Mouse (Mus musculus) embryonic facial prominence, embryonic 12.5 days (tissue): ENCODE data around the gene Tssk1. TPM values are rescaled to one million over a fixed set of nuclear protein-coding genes. Genes with fewer than 3 reads are reported as not detected.

Experiments used
- ATAC-seq: fragments of 200-750 bp; cut with Nextera tagmentation; 2 replicates; pipeline ENCODE4 v1.8.0; 2017; ENCODE audit not compliant: insufficient number of reproducible peaks, insufficient read depth, low FRiP score, low TSS enrichment
- H3K27ac ChIP-seq: fragments of 300-500 bp; sonication (generic); 2 replicates; pipeline ENCODE4 v1.5.1; 2016; ENCODE audit warnings: mild to moderate bottlenecking
- H3K27me3 ChIP-seq: fragments of 300-500 bp; sonication (generic); 2 replicates; pipeline ENCODE4 v1.6.1; 2016; ENCODE audit warnings: mild to moderate bottlenecking, moderate library complexity
- H3K36me3 ChIP-seq: fragments of 300-500 bp; sonication (generic); 2 replicates; pipeline ENCODE4 v1.6.1; 2016; ENCODE audit warnings: mild to moderate bottlenecking
- H3K4me1 ChIP-seq: fragments of 300-500 bp; sonication (generic); 2 replicates; pipeline ENCODE4 v1.6.1; 2016
- H3K4me2 ChIP-seq: fragments of 300-500 bp; sonication (generic); replicated peaks from 2 replicates; pipeline ENCODE4 v1.6.1; 2016; ENCODE audit warnings: mild to moderate bottlenecking, moderate library complexity
- H3K4me3 ChIP-seq: fragments of 300-500 bp; sonication (generic); 2 replicates; pipeline ENCODE4 v1.5.1; 2016; ENCODE audit warnings: mild to moderate bottlenecking
- H3K9ac ChIP-seq: fragments of 300-500 bp; sonication (generic); 2 replicates; pipeline ENCODE4 v1.6.1; 2016; ENCODE audit warnings: mild to moderate bottlenecking, moderate library complexity
- H3K9me3 ChIP-seq: fragments of 300-500 bp; sonication (generic); 2 replicates; pipeline ENCODE4 v1.6.1; 2016; ENCODE audit warnings: mild to moderate bottlenecking, moderate library complexity
- WGBS: fragments of 180-500 bp; shearing (Covaris S2); methylation state at CpG from one replicate; pipeline ENCODE4 v1.1.7; 2016; 5-methylcytosine and 5-hydroxymethylcytosine counted together
- polyA plus RNA-seq: library from polyadenylated mRNA; unstranded; fragments of >200 nt; fragmentation: Nextera tagmentation; extraction: Ambion mirVana; gene quantifications from 2 replicates; pipeline ENCODE4 v1.2.1, GENCODE M21; 2016

The Tssk1 gene
- polyA plus RNA-seq, result 0.06 TPM in 1 of 2 replicates, not detected in the other

DNA sequence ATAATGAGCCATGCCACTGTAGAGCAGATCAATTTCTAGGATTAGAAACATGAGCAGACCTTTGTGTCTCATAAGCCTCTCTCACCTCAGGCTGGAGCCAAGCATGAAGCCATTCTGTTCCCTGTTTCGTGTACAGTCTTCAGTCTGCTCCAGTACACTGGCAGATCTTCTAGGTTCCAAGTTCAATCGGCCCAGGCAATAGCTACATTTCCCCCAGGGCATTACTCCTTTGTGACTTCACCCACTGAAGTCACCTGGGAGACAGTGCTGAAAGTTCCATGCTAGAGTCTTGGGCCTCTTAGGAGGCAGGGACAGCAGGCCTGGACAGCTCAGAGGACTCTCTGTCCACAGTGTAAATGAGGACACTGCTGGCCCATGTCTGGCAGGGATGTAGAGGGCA, at the start of gene Tssk1:
Gene Tssk1, plus strand, starts transcription at position 301 of the 400 bp plus-strand sequence.
- Histone ChIP-seq H3K4me2 (no peak within 1 kb of the TSS), H3K9me3 (no peaks in the 10 kb centered on the region), H3K27me3 (no peaks in the 10 kb centered on the region), H3K36me3 (peaks cover 8% of the 10 kb centered on the region), H3K4me1 (peaks cover 19% of the 10 kb centered on the region), H3K4me3 (no peak within 1 kb of the TSS), H3K9ac (no peak within 1 kb of the TSS), H3K27ac (no peak within 1 kb of the TSS)
- ATAC-seq, result no peak
- WGBS, result 73% methylated on average over 2 of the region's 2 CpGs

DNA sequence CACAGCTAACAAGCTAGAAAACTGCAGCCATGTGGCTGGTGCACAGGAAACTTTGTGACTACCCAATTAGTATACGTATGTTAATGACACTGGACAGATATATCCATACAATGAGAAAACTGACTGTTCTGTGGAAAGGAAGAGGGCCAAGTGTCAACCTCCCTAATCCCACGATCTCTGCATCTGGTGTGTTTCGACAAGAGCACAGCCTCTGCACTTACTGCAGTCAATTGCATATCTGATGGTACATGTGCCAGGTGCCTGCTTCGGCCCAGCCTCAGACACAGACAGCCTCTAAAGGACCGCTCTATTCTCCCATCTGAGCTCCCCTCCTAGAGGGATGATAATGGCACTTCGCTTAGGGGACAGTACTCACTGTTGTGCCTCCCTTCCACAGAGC, 45.6 kb upstream of the Tssk1 start:
- H3K9me3 ChIP-seq, result no peaks in the 10 kb centered on the region
- H3K36me3 ChIP-seq, result peaks cover 90% of the 10 kb centered on the region
- no peak overlapping the region for H3K27ac ChIP-seq
- H3K4me2 ChIP-seq, result no peak overlapping the region
- 98% methylated on average over 6 of the region's 6 CpGs for WGBS
- H3K27me3 ChIP-seq, result no peaks in the 10 kb centered on the region
- no peak for ATAC-seq
- no peak overlapping the region for H3K4me3 ChIP-seq
- no peak overlapping the region for H3K9ac ChIP-seq
- no peaks in the 10 kb centered on the region for H3K4me1 ChIP-seq

- WGBS, result 15% methylated on average over 1 of the region's 1 CpGs
- Histone ChIP-seq H3K9ac (no peak overlapping the region), H3K9me3 (no peaks in the 10 kb centered on the region), H3K36me3 (peaks cover 88% of the 10 kb centered on the region), H3K27me3 (no peaks in the 10 kb centered on the region), H3K4me3 (no peak overlapping the region), H3K4me2 (no peak overlapping the region), H3K27ac (no peak overlapping the region), H3K4me1 (no peaks in the 10 kb centered on the region)
- ATAC-seq, result no peak
These were observed 45.1 kb upstream of the Tssk1 start for GRCm38 (mm10) chr16:17848928-17849327.

- Histone ChIP-seq H3K27ac (no peak overlapping the region), H3K9me3 (no peaks in the 10 kb centered on the region), H3K4me1 (no peaks in the 10 kb centered on the region), H3K4me3 (no peak overlapping the region), H3K9ac (no peak overlapping the region), H3K36me3 (peaks cover 88% of the 10 kb centered on the region), H3K27me3 (no peaks in the 10 kb centered on the region), H3K4me2 (no peak overlapping the region)
- 83% methylated on average over 6 of the region's 6 CpGs for WGBS
- no peak for ATAC-seq
These were observed 44.5 kb upstream of the Tssk1 start for GRCm38 (mm10) chr16:17849486-17849885.

DNA sequence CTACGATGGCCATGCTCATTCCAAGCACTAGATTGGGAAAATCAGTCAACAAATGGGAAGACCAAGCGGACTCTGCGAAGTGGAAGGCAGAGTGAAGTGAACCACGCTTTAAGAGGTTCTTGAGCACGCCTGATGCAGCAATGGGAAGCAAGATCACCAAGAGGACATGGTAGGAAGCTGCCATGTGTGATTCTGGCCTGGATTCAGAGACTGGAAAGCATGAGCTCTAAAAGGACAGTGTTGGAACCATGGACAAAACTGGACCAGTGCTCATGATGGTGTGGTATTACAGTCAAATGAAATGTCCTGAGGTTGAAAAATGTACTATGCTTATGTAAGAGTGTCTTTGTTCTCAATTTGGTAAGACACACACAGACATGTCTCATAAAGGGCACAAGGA, 42.7 kb upstream of the Tssk1 start:
- H3K36me3 ChIP-seq, result peaks cover 84% of the 10 kb centered on the region
- no peak for ATAC-seq

GRCm38 (mm10) chr16:17851860-17852259, 42.2 kb upstream of the Tssk1 start:
- ATAC-seq, result no peak
- no peak overlapping the region for H3K4me3 ChIP-seq
- no peak overlapping the region for H3K4me2 ChIP-seq
- H3K27ac ChIP-seq, result no peak overlapping the region
- H3K4me1 ChIP-seq, result no peaks in the 10 kb centered on the region
- no peaks in the 10 kb centered on the region for H3K9me3 ChIP-seq
- H3K27me3 ChIP-seq, result no peaks in the 10 kb centered on the region
- H3K9ac ChIP-seq, result no peak overlapping the region
- 92% methylated on average over 1 of the region's 1 CpGs for WGBS
- H3K36me3 ChIP-seq, result peaks cover 84% of the 10 kb centered on the region

More for the DNA sequence above, 42.7 kb upstream of the Tssk1 start:
- H3K4me1 ChIP-seq, result no peaks in the 10 kb centered on the region
- H3K27ac ChIP-seq, result no peak overlapping the region
- no peak overlapping the region for H3K4me2 ChIP-seq
- H3K4me3 ChIP-seq, result no peak overlapping the region
- no peaks in the 10 kb centered on the region for H3K27me3 ChIP-seq
- WGBS, result 93% methylated on average over 5 of the region's 5 CpGs
- H3K9me3 ChIP-seq, result no peaks in the 10 kb centered on the region
- no peak overlapping the region for H3K9ac ChIP-seq

GRCm38 (mm10) chr16:17853263-17853662, 40.8 kb upstream of the Tssk1 start:
- peaks cover 85% of the 10 kb centered on the region for H3K36me3 ChIP-seq

DNA sequence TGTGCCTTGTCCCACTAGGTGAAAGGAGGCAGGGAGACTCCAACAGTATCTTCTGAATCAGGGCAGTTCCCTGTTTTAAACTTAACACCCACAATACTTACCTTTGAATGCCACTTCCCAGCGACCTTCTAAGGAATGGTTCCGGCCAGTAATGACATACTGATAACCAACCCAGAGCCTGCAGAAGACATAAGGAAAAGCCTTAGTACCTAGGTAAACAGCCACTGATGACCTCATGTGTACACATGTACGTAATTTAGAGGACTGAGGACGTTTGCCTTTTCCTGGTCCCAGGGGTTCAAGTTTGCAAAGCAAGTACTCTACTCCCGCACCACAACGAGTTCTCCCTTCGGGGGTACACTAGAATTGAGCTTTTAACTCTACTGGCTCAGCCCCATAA, 36.9 kb upstream of the Tssk1 start:
- Histone ChIP-seq H3K36me3 (peaks cover 70% of the 10 kb centered on the region), H3K9me3 (no peaks in the 10 kb centered on the region), H3K4me1 (no peaks in the 10 kb centered on the region; the same call in 1 of the 2 replicates), H3K4me3 (no peak overlapping the region), H3K27me3 (no peaks in the 10 kb centered on the region), H3K4me2 (no peak overlapping the region), H3K9ac (no peak overlapping the region), H3K27ac (no peak overlapping the region)
- no peak for ATAC-seq
- WGBS, result 89% methylated on average over 7 of the region's 7 CpGs

More at GRCm38 (mm10) chr16:17853263-17853662, 40.8 kb upstream of the Tssk1 start:
- ATAC-seq, result no peak
- no peak overlapping the region for H3K9ac ChIP-seq
- no peak overlapping the region for H3K4me3 ChIP-seq
- no peak overlapping the region for H3K27ac ChIP-seq
- no peaks in the 10 kb centered on the region for H3K4me1 ChIP-seq
- no peak overlapping the region for H3K4me2 ChIP-seq
- 88% methylated on average over 2 of the region's 2 CpGs for WGBS
- H3K9me3 ChIP-seq, result no peaks in the 10 kb centered on the region
- H3K27me3 ChIP-seq, result no peaks in the 10 kb centered on the region

DNA sequence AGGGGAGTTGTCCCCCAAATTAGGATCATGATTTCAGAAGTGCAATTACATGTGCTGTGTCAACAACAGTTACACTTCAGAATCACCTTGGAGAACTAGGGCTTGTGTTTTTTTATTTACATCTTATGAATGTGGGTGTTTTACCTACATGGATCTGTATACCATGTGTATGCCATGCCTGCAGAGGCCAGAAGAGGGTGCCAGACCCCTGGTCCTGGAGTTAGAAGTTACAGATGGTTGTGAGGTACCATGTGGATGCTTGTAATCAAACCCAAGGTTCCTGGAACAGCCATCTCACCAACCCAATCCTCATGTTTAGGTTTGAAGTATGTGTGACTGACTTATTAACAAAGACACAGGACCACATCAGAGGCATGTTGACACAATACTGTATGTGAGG, 35.4 kb upstream of the Tssk1 start:
- no peaks in the 10 kb centered on the region; the same call in 1 of the 2 replicates for H3K4me1 ChIP-seq
- no peak overlapping the region for H3K4me2 ChIP-seq
- ATAC-seq, result no peak
- H3K36me3 ChIP-seq, result peaks cover 60% of the 10 kb centered on the region
- H3K27ac ChIP-seq, result no peak overlapping the region
- H3K4me3 ChIP-seq, result no peak overlapping the region
- no peak overlapping the region for H3K9ac ChIP-seq
- no peaks in the 10 kb centered on the region for H3K9me3 ChIP-seq
- H3K27me3 ChIP-seq, result no peaks in the 10 kb centered on the region

DNA sequence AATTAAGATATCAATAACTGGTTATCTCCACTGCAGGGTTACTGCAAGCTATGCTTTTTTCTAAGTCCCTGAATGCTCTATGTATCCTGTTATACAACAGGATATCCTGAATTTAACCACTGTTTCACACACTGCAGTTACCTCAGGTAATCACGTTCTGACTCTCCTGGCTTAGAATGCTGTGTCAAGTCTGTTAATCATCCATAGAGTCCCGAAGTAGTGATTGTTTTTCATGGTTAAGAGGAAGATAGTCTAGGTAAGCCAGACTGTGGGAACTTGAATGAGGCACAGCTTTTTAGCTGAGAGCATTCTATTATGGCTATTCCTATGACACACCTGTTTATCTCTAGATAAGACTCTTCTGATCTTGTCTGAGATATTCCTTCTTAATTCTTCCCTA, 28.7 kb upstream of the Tssk1 start:
- no peaks in the 10 kb centered on the region; the same call in 1 of the 2 replicates for H3K4me1 ChIP-seq
- H3K4me2 ChIP-seq, result no peak overlapping the region
- H3K27ac ChIP-seq, result no peak overlapping the region
- no peaks in the 10 kb centered on the region for H3K27me3 ChIP-seq
- no peak overlapping the region for H3K9ac ChIP-seq
- H3K4me3 ChIP-seq, result no peak overlapping the region
- no peaks in the 10 kb centered on the region for H3K9me3 ChIP-seq
- ATAC-seq, result no peak
- 88% methylated on average over 2 of the region's 2 CpGs for WGBS
- peaks cover 28% of the 10 kb centered on the region for H3K36me3 ChIP-seq

GRCm38 (mm10) chr16:17865770-17866169, 28.3 kb upstream of the Tssk1 start:
- Histone ChIP-seq H3K9me3 (no peaks in the 10 kb centered on the region), H3K4me2 (no peak overlapping the region), H3K27ac (no peak overlapping the region), H3K4me3 (no peak overlapping the region), H3K27me3 (no peaks in the 10 kb centered on the region), H3K36me3 (peaks cover 33% of the 10 kb centered on the region), H3K4me1 (no peaks in the 10 kb centered on the region; the same call in 1 of the 2 replicates), H3K9ac (no peak overlapping the region)
- ATAC-seq, result no peak
- 76% methylated on average over 6 of the region's 6 CpGs for WGBS

DNA sequence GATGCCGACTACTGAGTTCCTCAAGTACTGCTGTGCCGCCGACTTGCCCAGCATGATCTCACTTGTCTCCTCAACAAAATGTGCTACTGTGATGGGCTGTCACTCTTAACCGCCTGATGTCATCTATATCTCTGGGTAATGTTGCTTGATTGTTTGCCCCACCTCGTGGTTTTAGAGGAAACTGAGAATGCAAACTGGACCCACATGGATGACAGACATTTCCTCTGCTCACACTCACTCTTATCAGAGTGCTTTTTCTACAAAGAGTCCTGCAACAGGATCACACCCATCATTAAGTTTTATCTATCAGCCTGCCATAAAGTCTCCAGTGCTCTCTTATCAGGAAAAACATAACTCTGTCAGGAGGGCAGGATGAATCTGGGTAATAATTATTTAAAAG, 22.8 kb upstream of the Tssk1 start:
- no peaks in the 10 kb centered on the region for H3K27me3 ChIP-seq
- no peak overlapping the region for H3K4me2 ChIP-seq
- no peak overlapping the region for H3K27ac ChIP-seq
- no peak overlapping the region for H3K4me3 ChIP-seq
- no peaks in the 10 kb centered on the region for H3K4me1 ChIP-seq
- peaks cover 50% of the 10 kb centered on the region for H3K36me3 ChIP-seq
- H3K9ac ChIP-seq, result no peak overlapping the region
- 90% methylated on average over 5 of the region's 5 CpGs for WGBS
- H3K9me3 ChIP-seq, result no peaks in the 10 kb centered on the region
- ATAC-seq, result no peak

DNA sequence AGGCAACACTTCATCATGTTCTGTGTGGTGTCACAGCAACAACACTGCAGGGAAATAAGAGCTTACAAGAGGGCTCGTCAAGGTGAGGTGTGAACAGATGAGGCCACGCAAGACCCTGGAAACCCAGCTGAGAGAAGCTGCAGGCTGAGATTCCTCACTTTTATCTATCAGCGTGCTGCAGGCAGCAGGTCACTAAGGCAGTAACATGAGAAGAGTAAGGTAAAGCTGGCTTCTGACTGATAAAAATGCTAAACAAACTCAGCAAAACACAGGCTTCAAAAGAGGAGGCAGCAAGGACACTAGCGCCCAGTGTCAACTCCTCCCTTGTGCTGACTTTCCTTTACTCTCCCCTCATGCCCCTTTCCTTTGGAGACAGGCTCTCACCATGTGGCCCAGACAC, 21.0 kb upstream of the Tssk1 start:
- no peak overlapping the region for H3K4me2 ChIP-seq
- H3K36me3 ChIP-seq, result peaks cover 50% of the 10 kb centered on the region
- no peak for ATAC-seq
- no peak overlapping the region for H3K4me3 ChIP-seq
- no peaks in the 10 kb centered on the region for H3K27me3 ChIP-seq
- no peak overlapping the region for H3K9ac ChIP-seq
- 59% methylated on average over 4 of the region's 4 CpGs for WGBS
- no peaks in the 10 kb centered on the region for H3K9me3 ChIP-seq
- H3K27ac ChIP-seq, result no peak overlapping the region
- no peaks in the 10 kb centered on the region for H3K4me1 ChIP-seq
